Mouse (Mus musculus): ENCODE measurements at regions not wholly inside any gene's neighbourhood (a gene's known extent, or its start where the extent isn't known, plus 50 kb on each side); places are given as distances from the start of the nearest gene placed in this dataset.

- intact Hi-C loops (cut with DNase I): no loop called here
- no peak for DNase-seq
Observed at GRCm38 (mm10) chr11:110880971-110881370, 86.9 kb upstream of the Kcnj16 start.

DNA sequence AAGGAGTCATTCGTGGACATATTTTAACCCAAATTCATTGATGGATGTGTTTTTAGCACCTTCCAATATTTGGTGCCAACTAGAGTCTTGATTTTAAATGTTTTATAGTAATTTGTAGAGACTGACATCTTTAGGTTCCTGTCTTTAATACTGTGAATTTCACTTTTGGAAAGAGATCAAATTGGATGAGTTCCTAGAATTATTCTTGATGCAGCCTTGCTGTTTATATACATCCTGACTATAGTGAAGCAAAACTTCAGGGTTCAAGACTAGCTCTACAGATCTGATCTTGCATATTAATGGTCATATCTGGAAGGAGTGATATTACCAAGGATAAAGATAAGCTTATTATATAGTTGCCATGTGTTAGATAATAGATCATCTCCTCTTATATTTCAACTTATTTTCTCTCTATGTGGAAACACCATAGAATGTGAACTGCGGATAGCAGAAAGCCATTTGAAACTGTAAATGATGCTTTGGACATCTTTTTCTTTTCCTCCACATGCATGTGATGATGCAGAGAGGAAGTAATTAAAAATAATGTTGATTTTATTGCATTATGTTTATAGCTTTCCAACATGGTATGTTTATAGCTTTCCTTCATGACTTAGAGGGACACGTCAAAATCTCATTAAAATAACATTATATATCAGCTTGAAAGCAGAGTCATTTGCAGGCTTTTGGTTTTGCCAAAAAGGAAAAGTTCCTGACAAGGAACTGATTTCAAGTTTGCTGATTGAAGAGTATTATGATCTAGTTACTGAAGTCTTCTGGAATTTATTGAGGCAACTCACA, 78.3 kb upstream of the Kcnj16 start:
- no peak for DNase-seq
- intact Hi-C loops (cut with DNase I): no loop called here

DNA sequence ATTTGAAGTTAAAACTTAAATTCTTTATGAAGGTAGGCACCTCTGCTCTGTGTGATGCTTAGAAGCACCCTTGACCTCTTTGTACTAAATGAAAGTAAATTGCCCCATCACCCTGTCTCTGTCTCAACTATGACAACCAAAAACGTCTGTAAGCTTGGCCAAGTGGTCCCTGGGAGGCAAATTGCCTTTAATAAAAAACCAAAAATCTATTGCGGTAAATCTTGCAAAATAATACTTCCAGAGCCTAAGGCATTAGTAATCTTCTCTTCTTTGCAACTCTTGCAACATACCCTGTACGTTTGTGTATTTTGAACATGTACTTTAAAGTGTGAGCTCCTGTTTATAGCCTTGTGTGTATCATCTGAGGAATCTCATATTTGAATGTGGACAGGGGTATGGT, 77.4 kb upstream of the Kcnj16 start:
- no peak for DNase-seq
- intact Hi-C loops (cut with DNase I): no loop called here

DNA sequence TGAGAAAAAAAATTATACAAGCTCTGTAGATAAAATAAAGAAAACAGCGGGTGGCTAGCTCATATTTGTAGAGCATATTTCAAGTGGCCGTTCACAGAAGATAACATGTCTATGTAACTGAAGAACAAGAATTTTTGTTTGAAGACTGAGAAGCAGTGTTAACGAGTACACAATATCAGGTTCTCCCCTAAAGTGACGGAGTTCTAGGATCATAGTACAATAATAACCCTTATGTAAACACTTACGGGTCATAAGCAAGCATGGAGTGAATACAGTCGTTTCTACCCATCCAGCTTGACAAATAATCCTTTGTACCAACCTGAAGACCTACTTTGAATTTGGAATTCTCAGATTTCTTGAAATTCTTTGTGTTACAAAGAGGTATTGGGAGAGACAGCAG, 64.9 kb upstream of the Kcnj16 start:
- intact Hi-C loops (cut with DNase I): no loop called here
- DNase-seq: no peak

Measured in heart, postnatal 36 days (tissue).